Mouse (Mus musculus) olfactory bulb, adult 2 months (tissue): ENCODE results near the gene Slc25a41.

Source experiments
- CTCF ChIP-seq: fragments of 200-500 bp; IDR thresholded peaks from 2 replicates; pipeline ENCODE4 v1.5.1; 2012; ENCODE audit warnings: low read depth, mild to moderate bottlenecking, low read length, moderate library complexity; ENCODE audit not compliant: insufficient read depth
- POLR2A ChIP-seq: fragments of 200-500 bp; IDR thresholded peaks from 2 replicates; pipeline ENCODE4 v1.6.1; 2012; ENCODE audit warnings: mild to moderate bottlenecking, low read depth, low read length, moderate library complexity; ENCODE audit not compliant: insufficient read depth

DNA sequence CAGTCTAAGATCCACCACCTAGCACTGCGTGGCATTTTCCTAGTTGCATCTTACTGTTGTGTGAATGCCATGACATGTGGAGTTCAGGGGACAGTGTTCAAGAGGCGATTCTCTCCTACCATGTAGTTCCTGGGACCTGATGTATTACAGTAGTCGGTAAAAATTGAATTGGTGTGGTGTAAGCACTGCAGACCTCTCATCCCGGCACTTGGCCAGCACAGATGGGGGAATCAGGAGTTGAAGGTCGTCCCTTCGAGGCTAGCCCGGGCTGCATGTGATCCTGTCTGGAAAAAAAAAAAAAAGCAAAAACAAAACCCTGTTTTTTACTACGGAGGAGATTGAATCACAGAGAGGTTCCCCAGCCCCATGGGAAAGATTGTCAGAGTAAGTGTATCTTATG is 46.4 kb downstream of the Slc25a41 start:
- TF ChIP-seq CTCF = no peak
- no peak for TF ChIP-seq POLR2A
